Mouse (Mus musculus) heart, embryonic 11.5 days (tissue): ENCODE data around the gene Atp6v0c. TPM values are rescaled to one million over a fixed set of nuclear protein-coding genes. Genes with fewer than 3 reads are reported as not detected.
A peak's percentile ranks its signal among the peaks of the same experiment; 100 is the strongest.

Experiments
- ATAC-seq: fragments of 200-750 bp; cut with Nextera tagmentation; replicated peaks from 2 replicates; pipeline ENCODE4 v1.8.0; 2017; ENCODE audit warnings: moderate library complexity; ENCODE audit not compliant: insufficient number of reproducible peaks, low FRiP score, low TSS enrichment
- H3K27ac ChIP-seq: fragments of 300-500 bp; sonication (generic); 2 replicates; pipeline ENCODE4 v1.5.1; 2014; ENCODE audit warnings: mild to moderate bottlenecking, low read depth, low read length
- H3K27me3 ChIP-seq: fragments of 300-500 bp; sonication (generic); 2 replicates; pipeline ENCODE4 v1.6.1; 2014; ENCODE audit warnings: mild to moderate bottlenecking, low read length, mixed read lengths; ENCODE audit not compliant: control insufficient read depth, insufficient read depth
- H3K36me3 ChIP-seq: fragments of 300-500 bp; sonication (generic); 2 replicates; pipeline ENCODE4 v1.6.1; 2014; ENCODE audit warnings: mild to moderate bottlenecking, low read length, moderate library complexity, mixed read lengths; ENCODE audit not compliant: control insufficient read depth, insufficient read depth
- H3K4me1 ChIP-seq: fragments of 300-500 bp; sonication (generic); 2 replicates; pipeline ENCODE4 v1.6.1; 2014; ENCODE audit warnings: low read length; ENCODE audit not compliant: control insufficient read depth, insufficient read depth
- H3K4me2 ChIP-seq: fragments of 300-500 bp; sonication (generic); 2 replicates; pipeline ENCODE4 v1.6.1; 2014; ENCODE audit warnings: mild to moderate bottlenecking, moderate library complexity
- H3K4me3 ChIP-seq: fragments of 300-500 bp; sonication (generic); 2 replicates; pipeline ENCODE4 v1.5.1; 2014; ENCODE audit warnings: low read depth, low read length
- H3K9ac ChIP-seq: fragments of 300-500 bp; sonication (generic); 2 replicates; pipeline ENCODE4 v1.6.1; 2014; ENCODE audit warnings: mild to moderate bottlenecking, low read depth, low read length, moderate library complexity
- H3K9me3 ChIP-seq: fragments of 300-500 bp; sonication (generic); replicated peaks from 2 replicates; pipeline ENCODE4 v1.6.1; 2016; ENCODE audit warnings: low read length; ENCODE audit not compliant: control insufficient read depth
- WGBS: fragments of 180-500 bp; shearing (Covaris S2); extraction: QIAGEN DNeasy Blood & Tissue Kit; methylation state at CpG from one replicate; pipeline ENCODE4 v1.1.7; 2014; ENCODE audit not compliant: insufficient replicate concordance; 5-methylcytosine and 5-hydroxymethylcytosine counted together
- polyA plus RNA-seq: library from polyadenylated mRNA; unstranded; fragments of >200 nt; fragmentation: Nextera tagmentation; extraction: Ambion mirVana; gene quantifications from 2 replicates; pipeline ENCODE4 v1.2.1, GENCODE M21; 2014

The Atp6v0c gene
- polyA plus RNA-seq, 1 experiment from 2014 or later: 552 TPM

GRCm38 (mm10) chr17:24203068-24203467 is 33.6 kb upstream of the Atp6v0c start:
- H3K9me3 ChIP-seq: no peaks in the 10 kb centered on the region
- H3K9ac ChIP-seq: no peak overlapping the region
- peak overlapping the region; percentile 23 for H3K4me2 ChIP-seq
- no peak for ATAC-seq
- H3K4me1 ChIP-seq: peaks cover 63% of the 10 kb centered on the region
- H3K27me3 ChIP-seq: peaks cover 20% of the 10 kb centered on the region
- 25% methylated on average over 4 of the region's 4 CpGs for WGBS
- peak overlapping the region; percentile 29; the same call in 1 of the 2 replicates for H3K27ac ChIP-seq
- no peaks in the 10 kb centered on the region for H3K36me3 ChIP-seq
- H3K4me3 ChIP-seq: no peak overlapping the region

GRCm38 (mm10) chr17:24201092-24201491 is 31.6 kb upstream of the Atp6v0c start:
- Histone ChIP-seq H3K4me1 (peaks cover 59% of the 10 kb centered on the region), H3K9ac (no peak overlapping the region), H3K36me3 (no peaks in the 10 kb centered on the region), H3K27me3 (peaks cover 3% of the 10 kb centered on the region), H3K9me3 (no peaks in the 10 kb centered on the region), H3K4me2 (no peak overlapping the region), H3K27ac (no peak overlapping the region), H3K4me3 (no peak overlapping the region)
- WGBS: 69% methylated on average over 4 of the region's 4 CpGs
- ATAC-seq: no peak

GRCm38 (mm10) chr17:24199741-24200140 is 30.2 kb upstream of the Atp6v0c start:
- Histone ChIP-seq H3K27me3 (no peaks in the 10 kb centered on the region), H3K4me3 (no peak overlapping the region), H3K27ac (no peak overlapping the region), H3K36me3 (no peaks in the 10 kb centered on the region), H3K9ac (no peak overlapping the region), H3K4me1 (peaks cover 60% of the 10 kb centered on the region), H3K9me3 (no peaks in the 10 kb centered on the region), H3K4me2 (no peak overlapping the region)
- no peak for ATAC-seq
- WGBS: 32% methylated on average over 4 of the region's 4 CpGs

- Histone ChIP-seq H3K4me3 (no peak overlapping the region), H3K9me3 (no peaks in the 10 kb centered on the region), H3K36me3 (no peaks in the 10 kb centered on the region), H3K27me3 (no peaks in the 10 kb centered on the region), H3K4me1 (peaks cover 58% of the 10 kb centered on the region), H3K27ac (no peak overlapping the region), H3K9ac (no peak overlapping the region), H3K4me2 (no peak overlapping the region)
- no peak for ATAC-seq
- WGBS: 68% methylated on average over 4 of the region's 4 CpGs
Measured at GRCm38 (mm10) chr17:24199252-24199651, 29.8 kb upstream of the Atp6v0c start.

- 0 out of 2 replicates have a peak overlapping the region, but pooled peaks have one; percentile 18 for H3K9ac ChIP-seq
- 33% methylated on average over 15 of the region's 15 CpGs for WGBS
- no peaks in the 10 kb centered on the region for H3K36me3 ChIP-seq
- H3K27me3 ChIP-seq: no peaks in the 10 kb centered on the region
- peak overlapping the region; percentile 17; the same call in 1 of the 2 replicates for H3K4me2 ChIP-seq
- peak; percentile 45; the same call in 1 of the 2 replicates for ATAC-seq
- peaks cover 54% of the 10 kb centered on the region for H3K4me1 ChIP-seq
- no peak overlapping the region for H3K4me3 ChIP-seq
- H3K9me3 ChIP-seq: no peaks in the 10 kb centered on the region
- H3K27ac ChIP-seq: no peak overlapping the region
Measured at GRCm38 (mm10) chr17:24197032-24197824, 27.7 kb upstream of the Atp6v0c start.

GRCm38 (mm10) chr17:24195349-24195748 is 25.8 kb upstream of the Atp6v0c start:
- 64% methylated on average over 2 of the region's 2 CpGs for WGBS
- Histone ChIP-seq H3K4me3 (no peak overlapping the region), H3K27me3 (no peaks in the 10 kb centered on the region), H3K4me1 (peaks cover 61% of the 10 kb centered on the region), H3K36me3 (no peaks in the 10 kb centered on the region), H3K9ac (no peak overlapping the region), H3K27ac (no peak overlapping the region), H3K9me3 (no peaks in the 10 kb centered on the region), H3K4me2 (no peak overlapping the region)
- ATAC-seq: no peak

GRCm38 (mm10) chr17:24193769-24194168 is 24.3 kb upstream of the Atp6v0c start:
- H3K27ac ChIP-seq: peak overlapping the region; percentile 15; the same call in 1 of the 2 replicates
- peak overlapping the region; percentile 22; the same call in 1 of the 2 replicates for H3K9ac ChIP-seq
- ATAC-seq: peak; percentile 53; the same call in 1 of the 2 replicates
- H3K4me1 ChIP-seq: peaks cover 47% of the 10 kb centered on the region
- H3K9me3 ChIP-seq: no peaks in the 10 kb centered on the region
- H3K4me3 ChIP-seq: no peak overlapping the region
- H3K27me3 ChIP-seq: no peaks in the 10 kb centered on the region
- H3K36me3 ChIP-seq: no peaks in the 10 kb centered on the region
- H3K4me2 ChIP-seq: no peak overlapping the region
- WGBS: 50% methylated on average over 5 of the region's 5 CpGs

GRCm38 (mm10) chr17:24193268-24193667 is 23.8 kb upstream of the Atp6v0c start:
- no peak overlapping the region for H3K9ac ChIP-seq
- no peak overlapping the region for H3K4me3 ChIP-seq
- H3K27ac ChIP-seq: no peak overlapping the region; the same call in 1 of the 2 replicates
- 78% methylated on average over 8 of the region's 8 CpGs for WGBS
- H3K4me2 ChIP-seq: no peak overlapping the region
- no peaks in the 10 kb centered on the region for H3K27me3 ChIP-seq
- peaks cover 47% of the 10 kb centered on the region for H3K4me1 ChIP-seq
- no peaks in the 10 kb centered on the region for H3K36me3 ChIP-seq
- H3K9me3 ChIP-seq: no peaks in the 10 kb centered on the region
- ATAC-seq: no peak

GRCm38 (mm10) chr17:24192848-24193247 is 23.3 kb upstream of the Atp6v0c start:
- Histone ChIP-seq H3K9ac (no peak overlapping the region), H3K4me1 (peaks cover 47% of the 10 kb centered on the region)
- no peak for ATAC-seq

More at GRCm38 (mm10) chr17:24192848-24193247, 23.3 kb upstream of the Atp6v0c start:
- Histone ChIP-seq H3K4me3 (no peak overlapping the region), H3K27me3 (no peaks in the 10 kb centered on the region), H3K4me2 (no peak overlapping the region), H3K36me3 (no peaks in the 10 kb centered on the region), H3K27ac (no peak overlapping the region), H3K9me3 (no peaks in the 10 kb centered on the region)
- WGBS: 80% methylated on average over 8 of the region's 8 CpGs
